Mouse (Mus musculus) splenic B cell, adult 2 months (primary cell): ENCODE results near the gene Ms4a6c.
A peak's percentile ranks its signal among the peaks of the same experiment; 100 is the strongest.
"Not testable (repeated sequence)": the region's sequence is repeated elsewhere in the genome, so short reads cannot be mapped to it uniquely, and the experiment has no call there.

Source experiments
- DNase-seq: peaks from one replicate; pipeline ENCODE4 v3.0.0-alpha.2; 2011; ENCODE audit warnings: low read depth, low spot score
- H3K27me3 ChIP-seq: 2 replicates; pipeline ENCODE4 v1.6.1; 2012; ENCODE audit warnings: mild to moderate bottlenecking, low read length, moderate library complexity, mixed read lengths; ENCODE audit not compliant: control insufficient read depth, poor library complexity, insufficient read depth, severe bottlenecking
- H3K36me3 ChIP-seq: 2 replicates; pipeline ENCODE4 v1.6.1; 2012; ENCODE audit warnings: mild to moderate bottlenecking, low read length, moderate library complexity, mixed read lengths; ENCODE audit not compliant: control insufficient read depth, poor library complexity, insufficient read depth, severe bottlenecking

Gene Ms4a6c

GRCm38 (mm10) chr19:11469215-11469614 is at the start of gene Ms4a6c:
TSS of gene Ms4a6c (plus strand) at chr19:11469366.
- not testable (repeated sequence) for H3K36me3 ChIP-seq, H3K27me3 ChIP-seq
- peak; percentile 58 for DNase-seq

- not testable (repeated sequence) for DNase-seq, H3K36me3 ChIP-seq, H3K27me3 ChIP-seq
Observed at GRCm38 (mm10) chr19:11431209-11431608, 38.0 kb upstream of the Ms4a6c start.

GRCm38 (mm10) chr19:11435058-11435834 is 33.9 kb upstream of the Ms4a6c start:
- no peak for DNase-seq
- H3K36me3 ChIP-seq, result no peaks in the 10 kb centered on the region
- H3K27me3 ChIP-seq, result no peaks in the 10 kb centered on the region

DNA sequence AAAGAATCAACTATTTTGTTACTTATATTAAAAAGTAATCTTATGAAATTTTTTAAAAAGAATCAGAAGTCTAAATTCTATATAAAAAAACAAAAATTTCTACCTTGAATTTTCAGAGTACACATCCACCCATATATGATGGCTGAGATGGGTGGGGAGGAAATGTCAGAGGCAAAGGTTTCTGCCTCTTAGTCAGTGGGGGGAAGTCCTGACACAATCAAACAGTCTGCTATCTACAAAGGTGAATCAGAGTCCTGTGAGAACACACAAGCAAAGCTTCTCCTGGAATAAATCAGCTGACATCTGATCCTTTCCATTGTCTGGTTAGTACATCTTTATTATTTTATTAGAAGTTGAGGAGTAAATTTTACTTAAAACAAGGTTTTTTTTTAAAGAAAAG is 25.8 kb upstream of the Ms4a6c start, which contains the start of gene Ms4a4b:
TSS of gene Ms4a4b (plus strand) at position 216 of the 400 bp plus-strand sequence.
- Histone ChIP-seq H3K27me3 (no peaks in the 10 kb centered on the region), H3K36me3 (no peaks in the 10 kb centered on the region)
- no peak for DNase-seq

GRCm38 (mm10) chr19:11443964-11444363 is 25.2 kb upstream of the Ms4a6c start:
- no peaks in the 10 kb centered on the region for H3K36me3 ChIP-seq
- DNase-seq, result no peak

DNA sequence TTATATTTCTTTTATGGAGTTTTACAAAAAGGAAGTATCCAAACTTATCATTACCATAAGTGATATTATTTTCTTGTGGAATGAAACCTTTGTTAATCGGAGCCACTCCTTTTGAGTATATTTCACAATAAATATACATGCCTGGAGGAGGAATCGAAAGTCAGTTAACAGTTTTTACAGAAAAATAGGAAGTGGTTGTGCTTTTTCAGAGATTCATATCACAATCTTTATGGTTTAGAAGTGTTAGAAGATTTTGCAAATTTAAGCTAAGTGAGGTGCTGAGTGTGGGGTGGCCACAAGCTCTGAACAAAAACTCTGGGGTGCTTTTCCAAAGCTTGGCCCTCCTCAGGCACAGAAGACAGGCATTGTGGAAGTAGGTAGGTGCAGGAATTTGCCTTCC is 21.9 kb upstream of the Ms4a6c start:
- Histone ChIP-seq H3K36me3 (no peaks in the 10 kb centered on the region), H3K27me3 (no peaks in the 10 kb centered on the region)
- DNase-seq, result peak; percentile 38

More at GRCm38 (mm10) chr19:11443964-11444363, 25.2 kb upstream of the Ms4a6c start:
- H3K27me3 ChIP-seq, result no peaks in the 10 kb centered on the region

- H3K36me3 ChIP-seq, H3K27me3 ChIP-seq, DNase-seq: not testable (repeated sequence)
Observed at GRCm38 (mm10) chr19:11459041-11459440, 10.1 kb upstream of the Ms4a6c start.

DNA sequence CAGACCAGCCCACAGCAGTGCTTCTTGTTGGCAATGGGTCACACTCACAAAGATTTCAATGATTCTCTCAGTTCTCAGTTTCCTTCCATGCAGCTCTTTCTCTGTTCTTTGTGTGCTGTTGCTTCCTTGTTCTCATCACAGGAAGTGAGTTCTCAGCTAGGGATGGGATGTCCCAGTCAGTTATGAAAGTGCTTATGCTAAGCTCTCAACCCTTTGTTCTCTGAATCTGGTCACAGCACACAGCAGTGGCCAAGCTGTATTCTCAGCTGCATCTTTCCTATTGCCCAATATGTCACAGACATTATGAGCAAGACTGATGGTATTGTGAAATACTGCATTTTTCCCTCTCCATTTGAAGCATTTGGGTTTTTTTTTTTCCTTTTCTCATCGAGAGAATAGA is 4.4 kb upstream of the Ms4a6c start:
- H3K36me3 ChIP-seq, DNase-seq, H3K27me3 ChIP-seq: not testable (repeated sequence)

- no peak for DNase-seq
Observed at GRCm38 (mm10) chr19:11466471-11466870, 2.7 kb upstream of the Ms4a6c start.

GRCm38 (mm10) chr19:11468361-11468760 is 805 bp upstream of the Ms4a6c start:
- not testable (repeated sequence) for H3K27me3 ChIP-seq, DNase-seq, H3K36me3 ChIP-seq

More at GRCm38 (mm10) chr19:11466471-11466870, 2.7 kb upstream of the Ms4a6c start:
- no peaks in the 10 kb centered on the region for H3K36me3 ChIP-seq
- no peaks in the 10 kb centered on the region for H3K27me3 ChIP-seq

DNA sequence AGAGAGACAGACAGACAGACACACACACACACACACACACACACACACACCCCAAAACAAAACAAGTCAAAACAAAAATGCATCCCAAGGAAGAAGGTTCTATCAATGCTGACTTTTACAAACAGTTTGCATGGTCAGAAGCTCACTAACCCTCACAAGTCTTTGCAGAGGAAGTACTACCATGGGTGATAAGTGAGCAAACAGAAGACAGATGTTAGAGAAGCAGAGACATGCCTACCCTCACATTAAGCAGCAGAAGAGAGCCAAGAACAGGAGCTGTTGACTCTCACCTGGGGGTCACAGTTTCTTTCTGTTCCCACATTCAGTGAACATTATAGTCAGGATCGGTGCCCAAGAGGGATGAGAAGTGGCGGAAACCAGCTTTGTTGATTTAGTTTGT is 10.5 kb downstream of the Ms4a6c start:
- H3K27me3 ChIP-seq, result no peaks in the 10 kb centered on the region
- DNase-seq, result peak; percentile 44
- peaks cover 13% of the 10 kb centered on the region for H3K36me3 ChIP-seq

- no peaks in the 10 kb centered on the region for H3K27me3 ChIP-seq
- DNase-seq, result no peak
- peaks cover 2% of the 10 kb centered on the region for H3K36me3 ChIP-seq
Observed at GRCm38 (mm10) chr19:11482684-11483083, 13.5 kb downstream of the Ms4a6c start.

DNA sequence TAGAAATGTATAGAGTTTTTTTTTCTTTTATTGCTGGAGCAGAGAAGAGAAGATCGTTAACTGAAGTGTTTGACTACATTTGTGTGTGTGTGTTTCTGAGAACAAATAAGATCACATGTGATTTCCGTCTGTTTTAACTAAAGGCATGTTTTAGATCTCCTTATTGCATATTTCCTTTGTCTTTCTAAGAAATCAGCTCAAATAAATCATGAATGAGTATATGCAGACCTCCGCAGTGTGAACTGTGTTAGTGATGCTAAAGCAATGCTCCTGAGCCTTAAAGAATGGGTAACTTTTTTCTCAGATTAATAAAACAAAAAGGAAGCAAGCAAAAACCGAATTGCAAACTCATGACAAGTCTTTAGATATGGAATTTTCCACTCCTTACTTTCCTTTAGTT is 14.8 kb downstream of the Ms4a6c start:
- no peaks in the 10 kb centered on the region for H3K27me3 ChIP-seq
- peaks cover 2% of the 10 kb centered on the region; the same call in 1 of the 2 replicates for H3K36me3 ChIP-seq
- peak; percentile 34 for DNase-seq

- peak; percentile 73 for DNase-seq
- H3K27me3 ChIP-seq, result no peaks in the 10 kb centered on the region
- H3K36me3 ChIP-seq, result peaks cover 2% of the 10 kb centered on the region; the same call in 1 of the 2 replicates
Observed at GRCm38 (mm10) chr19:11484388-11484787, 15.2 kb downstream of the Ms4a6c start.

DNA sequence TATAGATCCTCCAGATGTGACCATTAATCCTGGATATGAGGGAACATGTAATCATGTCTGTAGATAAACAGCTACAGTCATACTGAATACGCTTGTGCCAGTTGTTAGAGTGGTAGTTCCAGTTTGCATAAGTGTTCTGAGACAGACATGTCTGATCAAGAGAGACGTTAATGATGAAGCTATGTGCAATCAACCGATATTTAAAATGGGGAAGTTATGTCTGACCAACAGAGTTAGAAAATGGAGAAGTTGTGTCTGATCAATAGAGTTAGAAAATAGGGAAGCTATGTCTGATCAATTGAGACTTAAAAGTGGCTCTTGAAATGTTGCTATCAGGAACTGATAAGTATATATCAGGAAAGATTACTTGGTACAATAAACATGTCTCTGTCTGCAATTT is 16.1 kb downstream of the Ms4a6c start:
- Histone ChIP-seq H3K27me3 (no peaks in the 10 kb centered on the region), H3K36me3 (peaks cover 2% of the 10 kb centered on the region; the same call in 1 of the 2 replicates)
- DNase-seq, result peak; percentile 83
